Mouse (Mus musculus) MEL (cell line): Measurements from ENCODE around the gene Haus6. TPM values are rescaled to one million over a fixed set of nuclear protein-coding genes. Genes with fewer than 3 reads are reported as not detected.

Source experiments
- DNase-seq: peaks from one replicate; pipeline ENCODE4 v3.0.0; 2011; ENCODE audit warnings: low read depth, low spot score
- H3K27ac ChIP-seq: 2 replicates; pipeline ENCODE4 v1.5.1; 2012; ENCODE audit warnings: low read depth, mild to moderate bottlenecking, control low read depth, low read length, moderate library complexity; ENCODE audit not compliant: control insufficient read depth
- H3K27me3 ChIP-seq, 2 experiments: fragments of 150-350 bp in 1 of 2; sonication (generic) in 1 of 2; 2 replicates each; pipeline ENCODE4 v1.6.1; 2012; ENCODE audit warnings: low read length in 2 of 2, mild to moderate bottlenecking in 2 of 2, improper control_type of control experiment in 1 of 2, moderate library complexity in 1 of 2; ENCODE audit not compliant: insufficient read depth in 2 of 2, control insufficient read depth in 1 of 2
- H3K36me3 ChIP-seq, 2 experiments: 2 replicates each; pipeline ENCODE4 v1.6.1; 2012 to 2014; ENCODE audit warnings: low read length in 2 of 2, improper control_type of control experiment in 1 of 2, inconsistent platforms in 1 of 2, mild to moderate bottlenecking in 1 of 2; ENCODE audit not compliant: insufficient read depth in 2 of 2, control insufficient read depth in 1 of 2
- H3K4me1 ChIP-seq, 2 experiments: fragments of 150-350 bp in 1 of 2; sonication (generic) in 1 of 2; 2 replicates each; pipeline ENCODE4 v1.6.1; 2012; ENCODE audit warnings: low read length in 2 of 2, improper control_type of control experiment in 1 of 2, mild to moderate bottlenecking in 1 of 2; ENCODE audit not compliant: insufficient read depth in 2 of 2, control insufficient read depth in 1 of 2
- H3K4me3 ChIP-seq, 2 experiments: fragments of 150-350 bp in 1 of 2; sonication (generic) in 1 of 2; 2 replicates each; pipeline ENCODE4 v1.5.1; 2012; ENCODE audit warnings: low read depth in 2 of 2, low read length in 2 of 2, mild to moderate bottlenecking in 2 of 2, moderate library complexity in 2 of 2, control low read depth in 1 of 2, improper control_type of control experiment in 1 of 2; ENCODE audit not compliant: control insufficient read depth in 1 of 2, insufficient read depth in 1 of 2
- H3K79me2 ChIP-seq: 2 replicates; pipeline ENCODE4 v1.6.1; 2012; ENCODE audit warnings: mild to moderate bottlenecking, low read length, moderate library complexity; ENCODE audit not compliant: control insufficient read depth, poor library complexity, insufficient read depth
- H3K9ac ChIP-seq: 2 replicates; pipeline ENCODE4 v1.6.1; 2012; ENCODE audit warnings: low read depth, mild to moderate bottlenecking, control low read depth, low read length, moderate library complexity; ENCODE audit not compliant: control insufficient read depth, poor library complexity, severe bottlenecking
- H3K9me3 ChIP-seq: fragments of 150-350 bp; sonication (generic); replicated peaks from 2 replicates; pipeline ENCODE4 v1.6.1; 2012; ENCODE audit warnings: mild to moderate bottlenecking, low read length, improper control_type of control experiment, moderate library complexity; ENCODE audit not compliant: insufficient read depth
- BHLHE40 ChIP-seq: IDR thresholded peaks from 2 replicates; pipeline ENCODE4 v1.6.1; 2012; ENCODE audit warnings: low read depth, mild to moderate bottlenecking, inconsistent platforms, low read length, improper control_type of control experiment, borderline replicate concordance
- CTCF ChIP-seq, 3 experiments: IDR thresholded peaks in 2 of 3; conservative IDR thresholded peaks in 1 of 3; 2 replicates each; pipeline ENCODE4 v1.5.1; 2011 to 2012; ENCODE audit warnings: low read length in 3 of 3, low read depth in 2 of 3, mild to moderate bottlenecking in 2 of 3, improper control_type of control experiment in 1 of 3, inconsistent platforms in 1 of 3, mixed read lengths in 1 of 3, moderate library complexity in 1 of 3; ENCODE audit not compliant: control insufficient read depth in 1 of 3, insufficient read depth in 1 of 3, poor library complexity in 1 of 3, severe bottlenecking in 1 of 3
- JUND ChIP-seq: IDR thresholded peaks from 2 replicates; pipeline ENCODE4 v1.6.1; 2011; ENCODE audit warnings: low read depth, mild to moderate bottlenecking, improper control_type of control experiment, low read length
- KAT2A ChIP-seq: conservative IDR thresholded peaks from 2 replicates; pipeline ENCODE4 v1.6.1; 2012; ENCODE audit warnings: low read depth, low read length, improper control_type of control experiment, inconsistent platforms
- MAZ ChIP-seq: IDR thresholded peaks from 2 replicates; pipeline ENCODE4 v1.6.1; 2012; ENCODE audit warnings: low read depth, mild to moderate bottlenecking, inconsistent platforms, low read length, improper control_type of control experiment
- MEF2A ChIP-seq: IDR thresholded peaks from 2 replicates; pipeline ENCODE4 v1.6.1; 2014; ENCODE audit warnings: low read depth, mild to moderate bottlenecking, inconsistent platforms, low read length, improper control_type of control experiment; ENCODE audit not compliant: poor library complexity, insufficient replicate concordance, severe bottlenecking; ENCODE audit errors: extremely low read depth
- MYB ChIP-seq: IDR thresholded peaks from 2 replicates; pipeline ENCODE4 v1.6.1; 2011; ENCODE audit warnings: mild to moderate bottlenecking, low read depth, low read length, improper control_type of control experiment
- POLR2A ChIP-seq, 2 experiments: IDR thresholded peaks; 2 replicates each; pipeline ENCODE4 v1.6.1; 2011 to 2012; ENCODE audit warnings: low read length in 2 of 2, mild to moderate bottlenecking in 2 of 2, control low read depth in 1 of 2, improper control_type of control experiment in 1 of 2, low read depth in 1 of 2, moderate library complexity in 1 of 2; ENCODE audit not compliant: control insufficient read depth in 1 of 2, insufficient read depth in 1 of 2, poor library complexity in 1 of 2
- POLR2AphosphoS5 ChIP-seq: IDR thresholded peaks from 2 replicates; pipeline ENCODE4 v1.6.1; 2012; ENCODE audit warnings: low read depth, borderline replicate concordance, mild to moderate bottlenecking, inconsistent platforms, low read length, moderate library complexity, mixed read lengths
- RCOR1 ChIP-seq: IDR thresholded peaks from 2 replicates; pipeline ENCODE4 v1.6.1; 2012; ENCODE audit warnings: low read depth, mild to moderate bottlenecking, inconsistent platforms, low read length, improper control_type of control experiment
- TAL1 ChIP-seq: IDR thresholded peaks from 2 replicates; pipeline ENCODE4 v1.6.1; 2012; ENCODE audit warnings: mild to moderate bottlenecking, inconsistent platforms, low read length, moderate library complexity, mixed read lengths
- UBTF ChIP-seq: IDR thresholded peaks from 2 replicates; pipeline ENCODE4 v1.6.1; 2012; ENCODE audit warnings: low read depth, mild to moderate bottlenecking, inconsistent platforms, low read length, improper control_type of control experiment, moderate library complexity, borderline replicate concordance; ENCODE audit not compliant: insufficient read depth
- USF1 ChIP-seq: IDR thresholded peaks from 2 replicates; pipeline ENCODE4 v1.6.1; 2014; ENCODE audit warnings: low read depth, mild to moderate bottlenecking, inconsistent platforms, low read length, improper control_type of control experiment, moderate library complexity
- ZKSCAN1 ChIP-seq: IDR thresholded peaks from 2 replicates; pipeline ENCODE4 v1.6.1; 2012; ENCODE audit warnings: low read depth, mild to moderate bottlenecking, inconsistent platforms, low read length, improper control_type of control experiment, moderate library complexity
- ZNF384 ChIP-seq: IDR thresholded peaks from 2 replicates; pipeline ENCODE4 v1.6.1; 2012; ENCODE audit warnings: low read depth, mild to moderate bottlenecking, inconsistent platforms, low read length, improper control_type of control experiment
- polyA plus RNA-seq, 2 experiments: library from polyadenylated mRNA; stranded (reverse) in 1 of 2; unstranded in 1 of 2; fragments of >175 nt in 1 of 2; fragments of >200 nt in 1 of 2; gene quantifications; 2 replicates each; pipeline versions ENCODE4 v1.2.1 to v1.2.4; 2012; ENCODE audit warnings: low replicate concordance in 2 of 2, low read depth in 1 of 2; ENCODE audit not compliant: insufficient read length in 2 of 2, insufficient read depth in 1 of 2, missing spikeins in 1 of 2
- total RNA-seq: library from RNA; depleted of rRNA; stranded (reverse); fragments of 300-350 nt; gene quantifications from 2 replicates; pipeline ENCODE4 v1.2.3, GENCODE M21; 2012

The Haus6 gene
- total and polyA plus RNA-seq, 3 experiments = 22.1 to 41.3 TPM; not detected in 1

DNA sequence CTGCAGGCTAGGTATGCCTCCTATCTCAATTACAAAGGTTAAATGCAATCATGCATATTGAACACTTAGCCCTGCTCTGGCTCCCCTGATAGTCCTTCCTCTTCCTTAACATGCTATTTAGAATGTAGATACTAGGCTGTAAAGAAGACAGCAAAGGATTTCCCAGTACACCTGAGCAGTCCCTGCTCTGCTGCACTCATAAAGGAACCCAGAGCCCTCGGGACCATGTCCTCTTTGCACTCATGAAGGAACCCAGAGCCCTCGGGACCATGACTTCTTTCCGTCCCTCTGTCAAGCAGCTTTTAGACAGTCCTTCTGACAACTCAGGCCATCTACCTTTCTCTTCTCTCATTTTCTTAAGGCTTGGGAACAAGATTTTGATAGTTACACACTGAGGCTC is 31.3 kb downstream of the Haus6 start:
- TF ChIP-seq BHLHE40 = no peak
- TF ChIP-seq JUND = no peak
- TF ChIP-seq TAL1 = no peak
- no peak for TF ChIP-seq ZNF384
- TF ChIP-seq POLR2AphosphoS5 = no peak
- no peak for TF ChIP-seq MEF2A
- TF ChIP-seq CTCF (IDR thresholded peaks at IDR 0.05 in 2 of 3, conservative IDR thresholded peaks at IDR 0.05 in 1 of 3; ENCODE audit: control insufficient read depth in 1 of 3, insufficient read depth in 1 of 3, low read depth in 2 of 3, low read length in 3 of 3, poor library complexity in 1 of 3, severe bottlenecking in 1 of 3) = no peak
- TF ChIP-seq USF1 = no peak
- H3K36me3 ChIP-seq = peaks cover 11 to 19% of the 10 kb centered on the region in 2 experiments
- no peak overlapping the region for H3K27ac ChIP-seq
- no peaks in the 10 kb centered on the region for H3K9me3 ChIP-seq
- DNase-seq = no peak
- no peak overlapping the region for H3K4me3 ChIP-seq
- H3K79me2 ChIP-seq = peaks cover 23% of the 10 kb centered on the region
- H3K9ac ChIP-seq = no peak overlapping the region
- no peaks in the 10 kb centered on the region; a peak in 1 of 4 replicates for H3K4me1 ChIP-seq
- H3K27me3 ChIP-seq = no peaks in the 10 kb centered on the region

DNA sequence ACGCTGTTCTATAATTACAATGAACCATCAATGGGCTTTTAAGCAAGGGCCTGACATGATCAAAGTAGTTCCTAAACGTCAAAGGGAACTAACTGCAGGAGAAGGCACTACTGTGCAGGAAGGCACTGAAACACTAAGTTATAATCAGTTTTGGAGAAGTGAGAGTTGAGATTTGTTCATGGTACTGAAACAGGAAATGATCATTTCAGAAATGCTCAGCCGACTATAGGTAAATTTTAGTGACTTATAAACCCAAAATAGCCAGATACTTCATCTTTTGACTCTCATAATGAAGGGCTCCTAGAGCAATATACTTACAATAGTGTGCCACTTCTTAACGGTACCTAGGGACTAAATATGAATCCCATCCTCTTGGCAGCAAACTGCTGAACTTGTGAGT is 31.8 kb downstream of the Haus6 start:
- Histone ChIP-seq H3K79me2 (peaks cover 25% of the 10 kb centered on the region), H3K4me3 (no peak overlapping the region), H3K27ac (no peak overlapping the region), H3K36me3 (peaks cover 11 to 14% of the 10 kb centered on the region in 2 experiments), H3K9ac (no peak overlapping the region), H3K4me1 (peaks cover 0 to under 1% of the 10 kb centered on the region in 2 experiments; a peak in 2 of 4 replicates), H3K9me3 (no peaks in the 10 kb centered on the region), H3K27me3 (no peaks in the 10 kb centered on the region)
- DNase-seq = no peak
- TF ChIP-seq UBTF = no peak
- no peak for TF ChIP-seq ZKSCAN1
- no peak for TF ChIP-seq POLR2A (IDR thresholded peaks at IDR 0.05; ENCODE audit: control insufficient read depth in 1 of 2, insufficient read depth in 1 of 2, low read depth in 1 of 2, low read length in 2 of 2, poor library complexity in 1 of 2)
- TF ChIP-seq MAZ = no peak
- TF ChIP-seq MYB = no peak
- no peak for TF ChIP-seq MEF2A
- no peak for TF ChIP-seq RCOR1
- no peak for TF ChIP-seq JUND
- TF ChIP-seq KAT2A = no peak
- no peak for TF ChIP-seq CTCF (IDR thresholded peaks at IDR 0.05 in 2 of 3, conservative IDR thresholded peaks at IDR 0.05 in 1 of 3; ENCODE audit: control insufficient read depth in 1 of 3, insufficient read depth in 1 of 3, low read depth in 2 of 3, low read length in 3 of 3, poor library complexity in 1 of 3, severe bottlenecking in 1 of 3)
